ENCODE assay signal across 9 mouse cellular contexts in genomic region chr2:25264851-25265250, GRCm38 (mm10). TPM values are rescaled to one million over a fixed set of nuclear protein-coding genes. Genes with fewer than 3 reads are reported as not detected.
DNase-seq lines count a peak whose midpoint lies in the region; ATAC-seq and TF ChIP-seq lines count a peak whose summit lies in the region.
"Had no signal": no experiment of that assay in that cellular context is flagged by ENCODE, and none has a peak within 500 bp of the region (broad histone marks: within the 10 kb centered on the region; RNA-seq: fewer than 3 reads in every experiment).

No protein-coding gene starts in this region.

- no peak for TF ChIP-seq CTCF in testis, adult 2 months (IDR thresholded peaks at IDR 0.05; ENCODE audit: control insufficient read depth, insufficient read depth, insufficient replicate concordance, low read depth, low read length)

- H3K9ac ChIP-seq in forebrain, embryonic 16.5 days (replicated peaks; ENCODE audit: low read depth, low read length) = 0 out of 2 replicates have a peak overlapping the region, but pooled peaks have one; percentile 0

- TF ChIP-seq POLR2A in testis, adult 2 months (IDR thresholded peaks at IDR 0.05; ENCODE audit: control insufficient read depth, low read depth, low read length) = no peak

- peaks cover 24% of the 10 kb centered on the region for H3K4me1 ChIP-seq in testis, adult 2 months (ENCODE audit: control insufficient read depth, insufficient read depth, low read length)
- H3K4me1 ChIP-seq in forebrain, embryonic 16.5 days (replicated peaks; ENCODE audit: control insufficient read depth, insufficient read depth, low read length) = peaks cover 50% of the 10 kb centered on the region

- H3K36me3 ChIP-seq in testis, adult 2 months (ENCODE audit: control insufficient read depth, insufficient read depth, low read length) = no peaks in the 10 kb centered on the region; the same call in 1 of the 2 replicates
- no peaks in the 10 kb centered on the region for H3K36me3 ChIP-seq in forebrain, embryonic 16.5 days (ENCODE audit: control insufficient read depth, insufficient read depth)

- H3K4me2 ChIP-seq in forebrain, embryonic 16.5 days (ENCODE audit: low read length) = peak overlapping the region; percentile 12

- no peak overlapping the region for H3K27ac ChIP-seq in testis, adult 2 months (ENCODE audit: control insufficient read depth, insufficient read depth, low read depth, low read length)
- no peak overlapping the region for H3K27ac ChIP-seq in forebrain, embryonic 16.5 days (ENCODE audit: low read length)

- 80% methylated on average over 3 of the region's 3 CpGs for WGBS in forebrain, embryonic 16.5 days

- no peak for DNase-seq in testis, postnatal 14 days (ENCODE audit: low spot score)
- peak; percentile 89 to 90 for DNase-seq in kidney, postnatal 36 days
- no peak for DNase-seq in spleen, adult 12 weeks (ENCODE audit: low spot score)
- no peak for DNase-seq in gastrocnemius, postnatal 4 days (ENCODE audit: low spot score in 2 of 2)
- no peak for DNase-seq in adrenal gland, adult 8-10 months
- no peak for DNase-seq in right cerebral cortex, postnatal 14 days

- H3K9me3 ChIP-seq in forebrain, embryonic 16.5 days (ENCODE audit: control insufficient read depth, low read length) = no peaks in the 10 kb centered on the region

- ATAC-seq in forebrain, embryonic 16.5 days = no peak
- ATAC-seq: inflammation-experienced regulatory T-cells, adult 6 months had no signal

- H3K27me3 ChIP-seq in testis, adult 2 months (ENCODE audit: control insufficient read depth, insufficient read depth, low read length) = no peaks in the 10 kb centered on the region
- no peaks in the 10 kb centered on the region; the same call in 1 of the 2 replicates for H3K27me3 ChIP-seq in forebrain, embryonic 16.5 days (replicated peaks; ENCODE audit: control insufficient read depth, insufficient read depth, low read length)

- H3K4me3 ChIP-seq in testis, adult 2 months (ENCODE audit: control insufficient read depth, low read depth, low read length) = peak overlapping the region; percentile 91
- H3K4me3 ChIP-seq in forebrain, embryonic 16.5 days (replicated peaks; ENCODE audit: low read length) = no peak overlapping the region

RNA-seq across cellular contexts. Expression of gene Tprn, which starts 2.4 kb away (rescaled TPM):
- 357 and 363 TPM in 2 replicates for polyA plus RNA-seq in testis, adult 2 months (2012; rRNA removed)
- polyA plus RNA-seq in forebrain, embryonic 16.5 days (2015; fragmentation: Nextera tagmentation; extraction: Ambion mirVana) = 14.8 and 16.4 TPM in 2 replicates
- 1 to 10 TPM; 4.8 to 6.3 TPM for total RNA-seq in gastrocnemius, postnatal 4 days (2021)
- 10 to 100 TPM; 10.3 to 14.5 (median 11.1) TPM for total RNA-seq in adrenal gland, adult 8-10 months (2022)

RNA-seq across cellular contexts. Expression of gene Ssna1, which starts 7.4 kb away (rescaled TPM):
- 54.9 and 64.2 TPM in 2 replicates for polyA plus RNA-seq in testis, adult 2 months (2012; rRNA removed)
- 199 and 204 TPM in 2 replicates for polyA plus RNA-seq in forebrain, embryonic 16.5 days (2015; fragmentation: Nextera tagmentation; extraction: Ambion mirVana)
- total RNA-seq in gastrocnemius, postnatal 4 days (2021) = 10 to 100 TPM; 55.9 to 58.1 TPM
- 10 to 100 TPM; 44.4 to 48.7 (median 47.0) TPM for total RNA-seq in adrenal gland, adult 8-10 months (2022)

RNA-seq across cellular contexts. Expression of gene Anapc2, which starts 7.4 kb away (rescaled TPM):
- polyA plus RNA-seq in testis, adult 2 months (2012; rRNA removed) = 29.3 and 32.3 TPM in 2 replicates
- 150 and 159 TPM in 2 replicates for polyA plus RNA-seq in forebrain, embryonic 16.5 days (2015; fragmentation: Nextera tagmentation; extraction: Ambion mirVana)
- total RNA-seq in gastrocnemius, postnatal 4 days (2021) = 10 to 100 TPM; 64.9 to 69.0 TPM
- total RNA-seq in adrenal gland, adult 8-10 months (2022) = 100 to 1,000 TPM in 3 of 4 experiments, 10 to 100 TPM in 1; 94.6 to 118 (median 102) TPM

RNA-seq across cellular contexts. Expression of gene Tmem203, which starts 9.6 kb away (rescaled TPM):
- polyA plus RNA-seq in testis, adult 2 months (2012; rRNA removed) = 63.3 and 69.3 TPM in 2 replicates
- 16.0 and 16.2 TPM in 2 replicates for polyA plus RNA-seq in forebrain, embryonic 16.5 days (2015; fragmentation: Nextera tagmentation; extraction: Ambion mirVana)
- 10 to 100 TPM; 18.8 to 19.7 TPM for total RNA-seq in gastrocnemius, postnatal 4 days (2021)
- total RNA-seq in adrenal gland, adult 8-10 months (2022) = 10 to 100 TPM; 28.4 to 43.0 (median 31.5) TPM

RNA-seq across cellular contexts. Expression of gene AL732309.1, which starts 18.2 kb away (rescaled TPM):
- polyA plus RNA-seq in testis, adult 2 months (2012; rRNA removed) = 7.0 and 7.9 TPM in 2 replicates
- 5.8 and 9.0 TPM in 2 replicates for polyA plus RNA-seq in forebrain, embryonic 16.5 days (2015; fragmentation: Nextera tagmentation; extraction: Ambion mirVana)
- total RNA-seq in gastrocnemius, postnatal 4 days (2021) = 1 to 10 TPM; 1.3 to 1.5 TPM
- total RNA-seq in adrenal gland, adult 8-10 months (2022) = 1 to 10 TPM; 2.2 to 8.9 (median 6.1) TPM

Comparison
In these comparisons a context has a peak if more than half of its experiments do, and no peak if none do; other contexts are left out.
1. DNase-seq: peak in kidney, postnatal 36 days (2 of 2); none in testis, postnatal 14 days (single experiment), spleen, adult 12 weeks (single experiment), gastrocnemius, postnatal 4 days (0 of 2), adrenal gland, adult 8-10 months (single experiment) and right cerebral cortex, postnatal 14 days (single experiment).